ENCODE assay signal across 10 mouse cellular contexts in genomic region chr17:65558788-65559187, GRCm38 (mm10). TPM values are rescaled to one million over a fixed set of nuclear protein-coding genes. Genes with fewer than 3 reads are reported as not detected.
DNase-seq lines count a peak whose midpoint lies in the region; ATAC-seq and TF ChIP-seq lines count a peak whose summit lies in the region.
"Had no signal": no experiment of that assay in that cellular context is flagged by ENCODE, and none has a peak within 500 bp of the region (broad histone marks: within the 10 kb centered on the region; RNA-seq: fewer than 3 reads in every experiment).

No protein-coding gene starts in this region.

- H3K9ac ChIP-seq in heart, embryonic 14.5 days (ENCODE audit: low read length) = no peak overlapping the region
- H3K9ac ChIP-seq in CH12.LX (ENCODE audit: insufficient read depth, low read depth) = no peak overlapping the region; the same call in 1 of the 2 replicates
- H3K9ac ChIP-seq in embryonic facial prominence, embryonic 12.5 days = no peak overlapping the region
- H3K9ac ChIP-seq: kidney, embryonic 15.5 days had no signal

- DNase-seq in heart, adult 18-20 months = no peak
- DNase-seq in CH12.LX (ENCODE audit: extremely low read depth) = no peak
- no peak for DNase-seq in midbrain, embryonic 10.5 days (ENCODE audit: low spot score)
- DNase-seq in c-Kit-positive CD71-positive TER-119-positive erythroid progenitor cells, embryonic 14.5 days (ENCODE audit: low spot score) = no peak
- DNase-seq in spleen, postnatal 36 days (ENCODE audit: low spot score in 2 of 2) = no peak
- DNase-seq in gastrocnemius, postnatal 36 days = no peak

- peaks cover 2 to 9% of the 10 kb centered on the region in 2 experiments; a peak in 2 of 4 replicates for H3K4me1 ChIP-seq in heart, embryonic 14.5 days (ENCODE audit: control insufficient read depth in 2 of 2, insufficient read depth in 2 of 2, low read length in 2 of 2)
- H3K4me1 ChIP-seq in CH12.LX (ENCODE audit: control insufficient read depth in 1 of 2, insufficient read depth in 2 of 2) = peaks cover 8 to 21% of the 10 kb centered on the region in 2 experiments
- H3K4me1 ChIP-seq in embryonic facial prominence, embryonic 12.5 days = no peaks in the 10 kb centered on the region
- H3K4me1 ChIP-seq in midbrain, embryonic 10.5 days = peaks cover 8% of the 10 kb centered on the region; the same call in 1 of the 2 replicates

- dilution Hi-C loops in CH12.LX (cut with MboI; ENCODE audit: extremely low pct_ligation_motif_present, extremely low pct_unique_long_range_greater_than_20kb, low sequenced_read_pairs) = no loop called here

- no peak overlapping the region for H3K27ac ChIP-seq in heart, embryonic 14.5 days (replicated peaks in 1 of 2; ENCODE audit: control insufficient read depth in 1 of 2, insufficient read depth in 1 of 2, low read depth in 2 of 2, low read length in 2 of 2)
- no peak overlapping the region for H3K27ac ChIP-seq in CH12.LX (ENCODE audit: insufficient read depth, low read depth)
- H3K27ac ChIP-seq in embryonic facial prominence, embryonic 12.5 days = no peak overlapping the region
- no peak overlapping the region for H3K27ac ChIP-seq in midbrain, embryonic 10.5 days (replicated peaks)
- H3K27ac ChIP-seq: kidney, embryonic 15.5 days had no signal

- no peak for TF ChIP-seq CTCF in CH12.LX (conservative IDR thresholded peaks at IDR 0.05 in 1 of 2, IDR thresholded peaks at IDR 0.05 in 1 of 2; ENCODE audit: low read depth in 2 of 2, low read length in 2 of 2)

- H3K36me3 ChIP-seq in heart, embryonic 14.5 days (ENCODE audit: control insufficient read depth, insufficient read depth, low read length) = no peaks in the 10 kb centered on the region
- no peaks in the 10 kb centered on the region for H3K36me3 ChIP-seq in CH12.LX (replicated peaks in 1 of 2; ENCODE audit: control insufficient read depth in 1 of 2, insufficient read depth in 1 of 2, low read length in 1 of 2)
- H3K36me3 ChIP-seq in embryonic facial prominence, embryonic 12.5 days = no peaks in the 10 kb centered on the region
- H3K36me3 ChIP-seq in midbrain, embryonic 10.5 days = no peaks in the 10 kb centered on the region
- H3K36me3 ChIP-seq: kidney, embryonic 15.5 days had no signal

- no peak for TF ChIP-seq POLR2A in CH12.LX (IDR thresholded peaks at IDR 0.05; ENCODE audit: low read depth, low read length)

- H3K27me3 ChIP-seq in heart, embryonic 14.5 days (ENCODE audit: control insufficient read depth, insufficient read depth, low read length) = no peaks in the 10 kb centered on the region
- no peaks in the 10 kb centered on the region for H3K27me3 ChIP-seq in CH12.LX (replicated peaks)
- H3K27me3 ChIP-seq in embryonic facial prominence, embryonic 12.5 days = no peaks in the 10 kb centered on the region
- no peaks in the 10 kb centered on the region for H3K27me3 ChIP-seq in midbrain, embryonic 10.5 days (ENCODE audit: low read depth, poor library complexity, severe bottlenecking)
- H3K27me3 ChIP-seq: kidney, embryonic 15.5 days had no signal

- no peak for TF ChIP-seq RAD21 in CH12.LX (IDR thresholded peaks at IDR 0.05; ENCODE audit: low read depth, low read length)

- 53% methylated on average over 9 of the region's 9 CpGs for WGBS in heart, embryonic 14.5 days
- WGBS in embryonic facial prominence, embryonic 12.5 days = 66% methylated on average over 9 of the region's 9 CpGs
- 60% methylated on average over 9 of the region's 9 CpGs for WGBS in midbrain, embryonic 10.5 days

- peak overlapping the region; percentile 2 to 3; a peak in 1 of 4 replicates for H3K4me3 ChIP-seq in heart, embryonic 14.5 days (ENCODE audit: control insufficient read depth in 1 of 2, insufficient read depth in 1 of 2, low read depth in 1 of 2, low read length in 2 of 2)
- peak overlapping the region in 1 of 3 experiments; percentile 13 for H3K4me3 ChIP-seq in CH12.LX (replicated peaks in 1 of 3; ENCODE audit: low read depth in 2 of 3, low read length in 2 of 3, poor library complexity in 1 of 3)
- no peak overlapping the region for H3K4me3 ChIP-seq in embryonic facial prominence, embryonic 12.5 days
- H3K4me3 ChIP-seq in midbrain, embryonic 10.5 days = peak overlapping the region; percentile 31
- H3K4me3 ChIP-seq: kidney, embryonic 15.5 days had no signal

- peak overlapping the region; percentile 39 for H3K4me2 ChIP-seq in heart, embryonic 14.5 days (ENCODE audit: low read length)
- H3K4me2 ChIP-seq in CH12.LX (ENCODE audit: insufficient read depth, low read depth, poor library complexity, severe bottlenecking) = peak overlapping the region; percentile 69
- H3K4me2 ChIP-seq in embryonic facial prominence, embryonic 12.5 days (replicated peaks) = 0 out of 2 replicates have a peak overlapping the region, but pooled peaks have one; percentile 22
- H3K4me2 ChIP-seq: kidney, embryonic 15.5 days had no signal

- no peak for ATAC-seq in heart, embryonic 14.5 days (ENCODE audit: insufficient number of reproducible peaks, insufficient read depth, low FRiP score, low read depth)
- ATAC-seq in embryonic facial prominence, embryonic 12.5 days (ENCODE audit: insufficient number of reproducible peaks, insufficient read depth, low FRiP score, low TSS enrichment) = no peak

- intact Hi-C loops in gastrocnemius, postnatal 36 days (cut with DNase I) = no loop called here

- TF ChIP-seq EP300 in CH12.LX (IDR thresholded peaks at IDR 0.05; ENCODE audit: low read length) = no peak

- in situ Hi-C loops in CH12.LX (cut with MboI; ENCODE audit: low pct_ligation_motif_present, low pct_unique_long_range_greater_than_20kb, low sequenced_read_pairs) = no loop called here

- H3K79me2 ChIP-seq in CH12.LX (replicated peaks; ENCODE audit: control insufficient read depth, extremely low read depth, insufficient read depth, poor library complexity, severe bottlenecking) = no peaks in the 10 kb centered on the region

- H3K9me3 ChIP-seq in heart, embryonic 14.5 days (ENCODE audit: control insufficient read depth, low read length) = no peaks in the 10 kb centered on the region
- no peaks in the 10 kb centered on the region for H3K9me3 ChIP-seq in CH12.LX (replicated peaks; ENCODE audit: low read length)
- no peaks in the 10 kb centered on the region for H3K9me3 ChIP-seq in embryonic facial prominence, embryonic 12.5 days
- H3K9me3 ChIP-seq in midbrain, embryonic 10.5 days (replicated peaks) = no peaks in the 10 kb centered on the region
- H3K9me3 ChIP-seq: kidney, embryonic 15.5 days had no signal

TF ChIP-seq in CH12.LX, 34 proteins besides CTCF, POLR2A, EP300 and RAD21:
- TF ChIP-seq NRF1 (IDR thresholded peaks at IDR 0.05; ENCODE audit: low read depth, low read length) (no peak), MXI1 (IDR thresholded peaks at IDR 0.05; ENCODE audit: low read depth, low read length) (no peak), ZMIZ1 (IDR thresholded peaks at IDR 0.05; ENCODE audit: low read depth, low read length) (no peak), ZC3H11A (IDR thresholded peaks at IDR 0.05; ENCODE audit: low read depth, low read length) (no peak), SIN3A (IDR thresholded peaks at IDR 0.05; ENCODE audit: low read length) (no peak), CHD1 (IDR thresholded peaks at IDR 0.05; ENCODE audit: low read depth, low read length) (no peak), MAZ (IDR thresholded peaks at IDR 0.05; ENCODE audit: low read depth, low read length) (no peak), CHD2 (IDR thresholded peaks at IDR 0.05; ENCODE audit: low read length) (no peak), ELF1 (IDR thresholded peaks at IDR 0.05; ENCODE audit: low read depth, low read length) (no peak), NELFE (IDR thresholded peaks at IDR 0.05; ENCODE audit: low read depth, low read length) (no peak), JUN (IDR thresholded peaks at IDR 0.05; ENCODE audit: insufficient read depth, low read depth, low read length) (no peak), USF2 (conservative IDR thresholded peaks at IDR 0.05; ENCODE audit: low read depth, low read length) (no peak), RCOR1 (conservative IDR thresholded peaks at IDR 0.05; ENCODE audit: low read depth, low read length) (no peak), KAT2A (IDR thresholded peaks at IDR 0.05; ENCODE audit: insufficient replicate concordance, low read length) (no peak), MYC (IDR thresholded peaks at IDR 0.05; ENCODE audit: low read depth, low read length) (no peak)
TF ChIP-seq in CH12.LX: peak in this region for 0.

RNA-seq across cellular contexts. Expression of gene Tmem232, which starts 18.2 kb away (rescaled TPM):
- 0.14 TPM in 1 of 2 replicates, not detected in the other for polyA plus RNA-seq in heart, embryonic 14.5 days (2014; fragmentation: Nextera tagmentation; extraction: Ambion mirVana)
- under 1 TPM in 1 of 2 experiments, not detected in 1; 0.28 TPM for total RNA-seq in heart, adult 18-20 months (2021)
- not detected in 2 replicates for total RNA-seq in CH12.LX (2012; rRNA removed)
- not detected in 2 replicates for total RNA-seq in CH12.LX (2014; rRNA removed)
- polyA plus RNA-seq in CH12.LX (2012; ENCODE audit: insufficient read length, low read depth) = 0.16 TPM in 1 of 2 replicates, not detected in the other
- 0.14 and 0.24 TPM in 2 replicates for polyA plus RNA-seq in embryonic facial prominence, embryonic 12.5 days (2016; fragmentation: Nextera tagmentation; extraction: Ambion mirVana)
- polyA plus RNA-seq in midbrain, embryonic 10.5 days (2016; fragmentation: Nextera tagmentation; extraction: Ambion mirVana) = 0.11 TPM in 1 of 2 replicates, not detected in the other
- total RNA-seq in gastrocnemius, postnatal 36 days (2021) = 10 to 100 TPM; 13.9 to 17.0 TPM
- polyA plus RNA-seq: kidney, embryonic 15.5 days; spleen, adult 2 months had no signal

RNA-seq across cellular contexts. Expression of gene Vapa, which starts 54.6 kb away (rescaled TPM):
- polyA plus RNA-seq in heart, embryonic 14.5 days (2014; fragmentation: Nextera tagmentation; extraction: Ambion mirVana) = 172 and 177 TPM in 2 replicates
- 10 to 100 TPM; 91.8 to 92.7 TPM for total RNA-seq in heart, adult 18-20 months (2021)
- total RNA-seq in CH12.LX (2012; rRNA removed) (51.4 and 61.7 TPM in 2 replicates), CH12.LX (2014; rRNA removed) (151 and 170 TPM in 2 replicates)
- 143 and 158 TPM in 2 replicates for polyA plus RNA-seq in CH12.LX (2012; ENCODE audit: insufficient read length, low read depth)
- 208 and 216 TPM in 2 replicates for polyA plus RNA-seq in embryonic facial prominence, embryonic 12.5 days (2016; fragmentation: Nextera tagmentation; extraction: Ambion mirVana)
- polyA plus RNA-seq in midbrain, embryonic 10.5 days (2016; fragmentation: Nextera tagmentation; extraction: Ambion mirVana) = 174 and 184 TPM in 2 replicates
- 100 to 1,000 TPM; 125 to 128 TPM for total RNA-seq in gastrocnemius, postnatal 36 days (2021)
